Mouse (Mus musculus): ENCODE measurements around the gene Gsk3a. TPM values are rescaled to one million over a fixed set of nuclear protein-coding genes. Genes with fewer than 3 reads are reported as not detected.
A peak's percentile ranks its signal among the peaks of the same experiment; 100 is the strongest.

Gsk3a gene
- polyA plus RNA-seq, 2 experiments, result 8.4 to 48.6 TPM

DNA sequence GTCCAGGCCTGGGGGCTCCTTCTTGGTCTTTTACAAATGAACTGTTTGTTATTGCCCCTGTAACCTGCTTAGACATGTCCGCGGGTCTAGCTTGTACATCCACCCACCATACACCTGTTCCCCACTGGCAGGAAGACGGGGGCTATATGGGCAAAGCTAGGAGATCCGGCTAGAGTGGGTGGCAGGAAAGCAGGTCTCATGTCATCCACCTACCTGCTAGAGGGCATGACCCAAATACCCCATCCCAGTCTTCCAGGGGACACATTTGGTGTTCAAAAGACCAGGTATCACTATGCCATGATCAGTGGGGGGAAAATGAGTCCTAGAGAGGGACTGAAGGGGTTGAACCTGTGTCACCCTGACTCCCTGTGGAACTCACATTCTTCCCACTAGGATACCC lies 39.8 kb upstream of the Gsk3a start:
- Histone ChIP-seq H3K27ac (peak overlapping the region; percentile 93), H3K9ac (replicated peaks) (peak overlapping the region; percentile 86)
- 77% methylated on average over 4 of the region's 4 CpGs for WGBS (ENCODE audit: insufficient replicate concordance)

DNA sequence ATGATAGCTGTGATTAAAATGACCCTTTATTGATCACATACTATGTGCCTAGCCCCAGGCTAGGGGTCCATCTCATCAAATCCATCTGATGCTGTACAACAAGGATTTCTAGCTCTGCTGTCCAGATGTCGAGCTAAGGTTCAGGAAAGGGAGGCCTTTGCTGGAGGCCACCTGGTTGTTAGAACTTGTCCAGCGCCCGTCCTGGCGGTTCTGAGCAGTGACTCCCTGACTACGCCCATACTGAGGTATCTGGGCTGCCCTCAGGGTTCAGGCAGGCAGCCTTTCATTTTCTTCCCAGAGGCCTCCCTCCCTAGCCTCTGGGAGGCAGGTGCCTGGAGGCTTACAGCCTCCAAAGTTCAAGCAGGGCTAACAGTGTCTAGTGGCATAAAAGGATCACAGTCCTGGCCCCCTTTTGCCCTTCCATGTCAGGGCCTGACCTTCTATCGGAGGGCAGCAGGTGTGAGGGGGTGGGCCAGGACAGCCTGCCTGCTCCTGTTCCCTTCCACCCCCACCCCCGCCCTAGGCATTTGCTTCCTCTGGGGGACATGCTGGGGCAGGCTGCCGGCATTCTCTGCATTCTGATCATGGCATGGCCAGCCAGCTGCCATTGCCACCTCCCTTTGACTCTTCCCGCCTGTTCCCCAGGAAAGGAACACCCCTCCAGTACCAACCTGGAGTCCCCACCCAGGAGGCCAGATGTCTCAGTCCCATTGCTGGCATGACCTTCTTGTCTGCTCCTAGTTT lies 38.1 kb upstream of the Gsk3a start:
- no peak overlapping the region for H3K4me3 ChIP-seq (ENCODE audit: insufficient read depth in 1 of 2, low read depth in 2 of 2, low read length in 2 of 2)
- peaks cover 2% of the 10 kb centered on the region; the same call in 1 of the 2 replicates for H3K36me3 ChIP-seq (replicated peaks; ENCODE audit: control insufficient read depth, insufficient read depth, low read depth)
- H3K9ac ChIP-seq (replicated peaks), result 0 out of 2 replicates have a peak overlapping the region, but pooled peaks have one; percentile 20
- DNase-seq (ENCODE audit: low read depth in 3 of 3, low spot score in 3 of 3), result no peak
- no peaks in the 10 kb centered on the region for H3K27me3 ChIP-seq (ENCODE audit: control insufficient read depth, insufficient read depth, low read length)
- H3K9me3 ChIP-seq (ENCODE audit: control insufficient read depth, low read length), result no peaks in the 10 kb centered on the region
- peaks cover 57 to 61% of the 10 kb centered on the region in 2 experiments for H3K4me1 ChIP-seq (replicated peaks; ENCODE audit: control insufficient read depth in 2 of 2, insufficient read depth in 2 of 2, low read length in 1 of 2)
- 65% methylated on average over 9 of the region's 9 CpGs for WGBS (ENCODE audit: insufficient replicate concordance)
- TF ChIP-seq EP300 (IDR thresholded peaks at IDR 0.05; ENCODE audit: low read depth) (no peak), CTCF (IDR thresholded peaks at IDR 0.05; ENCODE audit: low read depth) (no peak)
- no peak overlapping the region; the same call in 1 of the 2 replicates for H3K4me2 ChIP-seq (ENCODE audit: low read depth)
- peak overlapping the region; percentile 52 for H3K27ac ChIP-seq
- no peak for ATAC-seq (ENCODE audit: insufficient read depth)

More for the DNA sequence above, 39.8 kb upstream of the Gsk3a start:
- no peak overlapping the region for H3K4me3 ChIP-seq (ENCODE audit: insufficient read depth in 1 of 2, low read depth in 2 of 2, low read length in 2 of 2)
- ATAC-seq (ENCODE audit: insufficient read depth) (no peak), DNase-seq (ENCODE audit: low read depth in 3 of 3, low spot score in 3 of 3) (no peak)
- no peaks in the 10 kb centered on the region for H3K27me3 ChIP-seq (ENCODE audit: control insufficient read depth, insufficient read depth, low read length)
- no peaks in the 10 kb centered on the region for H3K9me3 ChIP-seq (ENCODE audit: control insufficient read depth, low read length)
- TF ChIP-seq CTCF (IDR thresholded peaks at IDR 0.05; ENCODE audit: low read depth) (no peak), EP300 (IDR thresholded peaks at IDR 0.05; ENCODE audit: low read depth) (no peak)
- H3K36me3 ChIP-seq (replicated peaks; ENCODE audit: control insufficient read depth, insufficient read depth, low read depth), result peaks cover 2% of the 10 kb centered on the region; the same call in 1 of the 2 replicates
- peaks cover 65 to 71% of the 10 kb centered on the region in 2 experiments for H3K4me1 ChIP-seq (replicated peaks; ENCODE audit: control insufficient read depth in 2 of 2, insufficient read depth in 2 of 2, low read length in 1 of 2)
- peak overlapping the region; percentile 99 for H3K4me2 ChIP-seq (ENCODE audit: low read depth)

DNA sequence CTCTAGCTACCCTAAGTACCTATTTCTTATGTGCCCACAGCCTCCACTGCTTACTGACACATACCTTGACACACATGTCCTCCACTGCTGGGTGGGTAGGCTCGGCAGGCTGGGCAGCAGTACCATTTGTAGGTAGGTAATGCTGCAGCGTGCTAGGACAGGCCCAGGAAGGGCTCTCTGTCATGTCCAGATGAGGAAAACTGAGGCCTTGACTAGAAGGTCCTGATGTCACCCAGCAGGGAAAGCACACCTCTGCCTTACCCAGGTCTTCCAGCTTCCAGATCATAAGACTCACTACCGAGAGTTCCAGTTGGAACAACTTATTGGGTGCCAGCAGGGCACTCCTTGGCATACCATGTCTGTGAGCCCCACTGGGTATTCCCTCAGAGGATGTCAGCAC lies 37.3 kb upstream of the Gsk3a start:
- no peaks in the 10 kb centered on the region for H3K9me3 ChIP-seq (ENCODE audit: control insufficient read depth, low read length)
- WGBS (ENCODE audit: insufficient replicate concordance), result 85% methylated on average over 3 of the region's 3 CpGs

DNA sequence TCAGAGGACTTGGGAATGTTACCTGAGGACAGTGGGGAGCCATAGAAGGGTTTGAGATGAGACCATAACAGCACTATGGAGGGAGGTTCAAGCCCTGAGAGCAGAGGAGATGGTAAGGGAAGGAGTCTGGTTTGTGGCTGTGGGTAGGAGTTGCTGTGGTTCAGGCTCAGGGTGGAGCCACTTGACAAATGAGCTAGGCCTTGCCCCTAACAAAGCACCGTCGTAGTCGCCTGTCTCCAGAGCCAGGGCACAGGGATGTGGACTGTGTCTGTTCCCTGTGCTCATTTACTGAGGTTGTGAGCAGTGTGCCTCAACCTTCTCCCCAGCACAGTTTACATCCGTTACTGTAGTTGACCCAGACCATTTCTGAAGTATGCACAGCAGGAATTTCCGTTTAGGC lies 36.9 kb upstream of the Gsk3a start:
- ATAC-seq (ENCODE audit: insufficient read depth) (no peak), DNase-seq (ENCODE audit: low read depth in 3 of 3, low spot score in 3 of 3) (no peak)
- Histone ChIP-seq H3K27me3 (ENCODE audit: control insufficient read depth, insufficient read depth, low read length) (no peaks in the 10 kb centered on the region), H3K4me1 (replicated peaks; ENCODE audit: control insufficient read depth in 2 of 2, insufficient read depth in 2 of 2, low read length in 1 of 2) (peaks cover 50 to 58% of the 10 kb centered on the region in 2 experiments), H3K4me3 (ENCODE audit: insufficient read depth in 1 of 2, low read depth in 2 of 2, low read length in 2 of 2) (no peak overlapping the region), H3K36me3 (replicated peaks; ENCODE audit: control insufficient read depth, insufficient read depth, low read depth) (peaks cover 2% of the 10 kb centered on the region; the same call in 1 of the 2 replicates), H3K4me2 (ENCODE audit: low read depth) (peak overlapping the region; percentile 69), H3K9ac (replicated peaks) (peak overlapping the region; percentile 52), H3K9me3 (ENCODE audit: control insufficient read depth, low read length) (no peaks in the 10 kb centered on the region), H3K27ac (peak overlapping the region; percentile 80)
- TF ChIP-seq EP300 (IDR thresholded peaks at IDR 0.05; ENCODE audit: low read depth), result no peak
- TF ChIP-seq CTCF (IDR thresholded peaks at IDR 0.05; ENCODE audit: low read depth), result no peak; the same call in 1 of the 2 replicates
- 25% methylated on average over 5 of the region's 5 CpGs for WGBS (ENCODE audit: insufficient replicate concordance)

More for the DNA sequence above, 37.3 kb upstream of the Gsk3a start:
- no peak for ATAC-seq (ENCODE audit: insufficient read depth)
- H3K9ac ChIP-seq (replicated peaks), result peak overlapping the region; percentile 52
- TF ChIP-seq EP300 (IDR thresholded peaks at IDR 0.05; ENCODE audit: low read depth) (no peak), CTCF (IDR thresholded peaks at IDR 0.05; ENCODE audit: low read depth) (no peak)
- DNase-seq (ENCODE audit: low read depth in 3 of 3, low spot score in 3 of 3), result no peak
- H3K36me3 ChIP-seq (replicated peaks; ENCODE audit: control insufficient read depth, insufficient read depth, low read depth), result peaks cover 2% of the 10 kb centered on the region; the same call in 1 of the 2 replicates
- H3K4me1 ChIP-seq (replicated peaks; ENCODE audit: control insufficient read depth in 2 of 2, insufficient read depth in 2 of 2, low read length in 1 of 2), result peaks cover 50 to 58% of the 10 kb centered on the region in 2 experiments
- H3K27ac ChIP-seq, result peak overlapping the region; percentile 80
- no peaks in the 10 kb centered on the region for H3K27me3 ChIP-seq (ENCODE audit: control insufficient read depth, insufficient read depth, low read length)
- no peak overlapping the region for H3K4me3 ChIP-seq (ENCODE audit: insufficient read depth in 1 of 2, low read depth in 2 of 2, low read length in 2 of 2)
- H3K4me2 ChIP-seq (ENCODE audit: low read depth), result peak overlapping the region; percentile 69

All from liver, embryonic 14.5 days (tissue).